Mouse (Mus musculus) right cerebral cortex, adult 18-20 months (tissue): ENCODE data around the gene Klf5.

ENCODE experiments used
- DNase-seq: peaks from one replicate; pipeline ENCODE4 v3.0.0; 2022; ENCODE audit warnings: mixed read lengths

Klf5 gene

DNA sequence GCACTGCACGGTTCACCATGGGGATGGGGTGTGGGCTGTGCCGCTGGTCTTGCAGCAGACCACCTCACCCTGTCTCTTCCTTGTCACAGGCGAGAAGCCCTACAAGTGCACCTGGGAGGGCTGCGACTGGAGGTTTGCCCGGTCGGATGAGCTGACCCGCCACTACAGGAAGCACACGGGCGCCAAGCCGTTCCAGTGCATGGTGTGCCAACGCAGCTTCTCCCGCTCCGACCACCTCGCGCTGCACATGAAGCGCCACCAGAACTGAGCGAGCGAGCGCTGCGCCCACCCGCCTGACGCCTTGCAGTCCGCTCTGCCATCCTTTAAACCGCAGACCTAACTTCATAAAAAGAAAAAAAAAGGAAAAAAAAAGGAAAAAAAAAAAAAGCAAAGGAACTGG, 14.6 kb downstream of the Klf5 start:
- no peak for DNase-seq

DNA sequence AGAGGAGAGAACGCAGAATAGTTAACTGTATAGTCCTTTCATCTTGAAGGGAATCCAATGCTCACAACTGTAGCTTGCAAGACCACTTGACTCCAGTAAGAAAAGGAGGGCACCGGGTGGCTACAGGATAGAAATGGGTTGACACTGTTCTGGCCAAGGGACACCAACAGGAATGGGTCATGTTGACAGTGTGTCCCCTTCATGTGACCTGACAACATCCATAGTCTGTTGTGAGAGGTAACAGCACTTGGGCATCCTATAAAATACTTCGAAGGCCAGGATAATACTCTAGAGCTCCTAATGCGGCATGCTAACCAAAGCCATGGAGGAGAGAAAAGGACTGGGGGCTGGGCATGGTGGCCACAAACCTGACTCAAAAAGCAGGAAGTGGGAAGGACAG, 17.8 kb downstream of the Klf5 start:
- DNase-seq = no peak

DNA sequence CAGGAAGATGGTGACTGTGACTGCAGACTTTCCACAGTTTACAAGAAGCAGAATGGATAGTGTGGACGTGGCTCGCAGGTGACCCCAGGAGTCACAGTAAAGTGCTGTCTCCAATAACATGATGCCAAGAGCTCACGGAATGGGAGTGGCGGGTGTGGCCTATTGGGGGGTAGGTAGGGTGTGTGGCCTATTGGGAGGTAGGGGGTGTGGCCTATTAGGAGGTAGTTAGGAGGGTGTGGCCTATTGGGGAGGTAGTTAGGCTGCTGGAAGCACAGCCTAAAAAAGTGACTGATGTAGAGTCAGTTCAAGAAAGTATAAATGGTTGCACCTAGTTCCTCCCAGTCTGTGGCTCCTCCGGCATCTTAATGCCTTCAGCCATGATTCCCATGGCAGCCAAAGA, 22.2 kb downstream of the Klf5 start:
- no peak for DNase-seq

DNA sequence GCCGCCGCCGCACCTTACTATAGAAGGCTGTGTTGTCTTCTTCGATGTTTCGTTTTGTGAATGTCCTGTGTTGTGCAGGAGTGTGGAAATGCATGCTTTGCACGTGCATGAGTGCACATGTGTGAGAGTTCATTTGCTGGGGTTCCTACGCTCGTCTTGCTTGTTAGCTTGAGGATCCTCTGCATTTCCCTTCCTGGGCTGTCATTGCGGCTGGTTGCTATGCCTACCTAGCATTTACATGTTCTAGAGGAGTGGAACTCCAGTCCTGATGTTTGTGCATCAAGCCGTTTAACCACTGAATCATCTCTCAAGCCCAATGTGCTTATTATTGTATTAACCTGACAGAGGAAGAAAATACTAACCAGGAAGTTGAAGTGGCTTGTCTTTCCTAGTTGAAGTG, 24.9 kb downstream of the Klf5 start:
- no peak for DNase-seq

DNA sequence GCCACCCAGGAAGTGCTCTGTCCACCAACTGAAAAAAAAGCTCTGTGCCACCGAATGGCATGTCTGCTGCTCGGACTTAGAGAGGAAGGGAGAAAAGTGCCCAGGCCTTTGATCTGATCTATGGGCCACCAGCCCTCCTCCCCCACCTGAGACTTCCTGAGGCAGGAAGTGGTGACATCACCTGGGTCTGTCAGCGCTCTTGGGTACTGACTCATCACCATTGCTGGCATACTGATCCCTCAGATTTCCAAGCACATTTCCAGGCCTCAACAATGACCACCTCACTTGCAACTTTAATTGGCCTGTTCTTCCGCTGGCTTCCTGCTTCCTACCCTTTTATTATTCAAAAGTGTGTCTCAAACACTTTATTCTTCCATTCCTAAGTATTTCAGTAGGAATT, 26.0 kb downstream of the Klf5 start:
- no peak for DNase-seq

DNA sequence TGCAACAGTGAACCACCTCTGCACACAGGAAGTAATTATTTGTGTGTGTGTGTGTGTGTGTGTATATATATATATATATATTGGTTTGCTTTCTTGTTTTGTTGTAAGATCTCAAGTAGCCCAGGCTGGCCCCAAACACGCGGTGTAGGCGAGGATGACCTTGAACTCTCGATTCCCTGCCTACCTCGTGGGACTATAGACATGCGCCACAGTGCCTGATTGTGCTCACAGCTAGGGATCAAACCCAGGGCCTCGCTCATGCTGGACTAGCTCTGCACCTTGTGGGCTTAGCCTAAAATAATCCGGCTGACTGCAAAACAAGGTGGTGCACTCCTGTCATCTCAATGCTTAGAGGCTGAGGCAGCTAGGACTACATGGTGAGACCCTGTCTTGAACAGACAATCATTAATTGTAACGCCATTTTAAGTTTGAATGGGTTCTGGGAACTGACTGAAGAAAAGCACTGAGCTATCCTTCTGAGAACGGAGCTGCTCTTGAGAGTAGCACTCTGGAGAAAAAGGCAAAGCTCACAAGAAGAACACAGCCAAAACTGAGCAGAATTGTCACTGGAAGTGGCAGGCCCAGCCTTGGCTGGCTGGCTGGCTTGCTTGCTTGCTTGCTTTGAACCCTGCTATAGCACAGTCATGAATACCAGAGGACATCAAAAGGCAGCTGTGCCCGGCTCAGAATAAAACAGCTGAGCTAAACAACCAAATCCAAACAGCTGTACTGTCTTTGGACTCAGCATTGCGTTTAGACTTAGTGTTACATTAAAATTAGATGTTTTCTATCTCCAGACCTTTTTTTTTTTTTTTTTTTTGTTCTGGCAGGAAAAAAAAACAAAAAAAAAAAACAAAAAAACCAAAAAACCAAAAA, 27.3 kb downstream of the Klf5 start:
- no peak for DNase-seq

DNA sequence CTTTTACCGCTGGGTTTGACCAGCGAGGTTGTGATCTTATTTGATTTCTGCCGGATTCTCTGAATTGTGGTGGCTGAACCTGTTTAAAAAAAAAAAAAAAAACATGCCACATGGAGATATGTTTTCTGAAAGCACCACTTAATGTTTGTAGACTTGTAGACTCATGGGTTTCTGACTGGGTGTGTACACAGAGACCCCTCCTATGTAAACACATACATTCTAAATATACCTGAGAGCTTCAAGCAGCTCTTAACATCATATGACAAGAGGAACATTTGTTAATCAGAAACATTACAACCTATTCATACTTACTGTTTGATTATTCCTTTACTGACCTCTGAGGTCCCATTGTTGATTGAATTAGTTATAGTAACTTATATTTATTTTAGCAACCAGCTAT, 38.1 kb downstream of the Klf5 start:
- no peak for DNase-seq

DNA sequence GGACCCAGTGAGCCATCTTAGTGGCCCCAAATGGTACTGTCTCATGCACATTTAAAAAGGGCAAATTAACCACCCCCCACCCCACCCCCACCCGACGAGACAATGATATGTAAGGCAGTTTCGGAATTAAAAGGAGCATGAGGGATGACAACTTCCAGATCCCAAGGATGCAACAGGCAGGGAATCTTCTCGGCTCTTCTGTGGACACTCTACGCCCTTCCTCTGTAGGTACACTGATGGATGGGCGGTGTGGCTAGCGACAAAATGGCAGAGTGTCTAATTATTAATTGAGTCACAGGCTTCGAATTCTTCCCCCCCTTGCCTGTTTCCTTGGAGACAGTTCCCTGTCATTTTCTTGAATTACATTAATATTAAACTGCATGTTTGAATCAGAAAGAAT, 40.5 kb downstream of the Klf5 start:
- no peak for DNase-seq

DNA sequence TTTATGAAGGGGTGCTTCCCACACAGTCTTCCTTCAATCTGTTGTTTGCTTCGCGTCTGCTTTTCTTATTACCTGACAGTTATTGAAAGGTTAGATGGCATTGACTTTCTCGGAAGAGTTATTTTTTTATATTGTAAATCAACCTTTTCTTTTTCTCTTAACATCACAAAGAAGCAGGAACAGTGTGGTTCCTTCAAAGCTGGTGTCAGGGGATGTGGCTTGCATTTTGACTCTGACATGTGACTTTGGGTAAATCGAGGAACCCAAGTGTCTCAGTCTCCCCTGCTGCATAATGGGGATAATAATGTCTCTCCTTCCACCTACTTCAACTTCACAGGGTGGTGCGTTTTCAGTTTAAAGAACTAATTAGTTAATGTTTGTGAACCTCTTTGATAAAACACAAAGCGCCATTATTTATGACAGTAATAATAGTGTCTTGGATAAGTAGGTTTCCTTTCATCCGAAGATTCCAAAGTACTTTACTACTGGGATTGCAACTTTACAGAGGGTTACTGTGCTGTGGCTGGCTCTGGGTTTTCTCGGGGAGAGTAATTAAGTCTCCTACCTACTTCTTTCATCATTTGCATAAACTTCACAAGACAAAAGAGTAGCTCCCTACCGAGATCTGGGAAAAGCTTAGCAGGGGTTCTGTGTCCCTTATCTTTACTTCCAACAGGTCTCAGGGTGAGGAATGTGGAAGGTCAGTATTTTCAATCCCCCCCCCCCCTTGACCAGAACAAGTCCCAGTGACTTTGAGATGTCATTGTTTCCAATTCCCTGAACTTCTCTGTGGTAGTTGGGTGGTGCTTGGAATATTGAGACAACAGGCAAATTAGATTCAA, 41.4 kb downstream of the Klf5 start:
- no peak for DNase-seq

DNA sequence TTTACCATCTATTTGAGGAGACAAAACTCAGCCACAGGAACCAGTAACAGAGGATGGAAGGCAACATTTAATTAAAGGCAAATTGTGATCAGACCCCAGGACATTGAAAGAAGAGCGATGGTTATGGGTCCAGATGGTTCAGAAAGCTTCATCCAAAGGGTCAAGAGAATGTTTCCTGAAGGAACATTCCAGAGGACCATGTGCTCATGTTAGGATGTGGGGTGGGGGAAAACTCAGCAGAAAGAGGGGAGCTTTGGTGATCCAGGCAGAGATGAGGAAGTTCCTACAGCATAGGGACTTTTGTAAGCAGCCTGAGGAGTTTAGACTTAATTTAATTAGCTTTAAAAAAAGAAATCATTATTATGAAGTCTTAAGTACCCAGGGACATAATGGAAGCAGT, 42.2 kb downstream of the Klf5 start:
- no peak for DNase-seq

DNA sequence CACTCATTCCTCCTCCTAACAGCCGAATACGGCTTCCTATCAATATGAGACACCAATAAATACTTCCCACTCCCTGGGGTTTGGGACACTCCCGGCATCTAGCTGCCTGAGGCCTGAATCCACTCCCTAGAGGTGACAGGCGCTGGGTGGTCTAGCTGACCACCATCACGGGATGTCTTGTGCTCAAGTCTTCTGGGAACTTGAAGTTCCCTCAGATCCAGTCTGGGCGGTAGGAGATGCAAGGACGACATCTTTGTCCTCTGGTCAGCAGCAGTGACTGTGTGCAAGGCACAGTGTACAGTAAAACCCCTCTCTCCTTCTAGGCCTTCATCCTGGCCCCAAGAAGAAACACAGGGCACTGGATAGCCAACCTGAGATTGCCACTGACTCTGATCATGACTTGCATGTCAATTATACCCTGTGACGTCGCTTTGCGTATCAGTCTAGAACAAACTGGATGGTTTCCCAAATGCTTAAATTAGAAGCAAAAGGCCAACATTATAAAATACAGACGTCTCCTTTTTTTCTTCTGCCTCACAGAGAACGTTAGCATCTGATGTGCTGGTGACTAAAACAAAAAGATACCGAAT, 49.8 kb downstream of the Klf5 start:
- DNase-seq = no peak

DNA sequence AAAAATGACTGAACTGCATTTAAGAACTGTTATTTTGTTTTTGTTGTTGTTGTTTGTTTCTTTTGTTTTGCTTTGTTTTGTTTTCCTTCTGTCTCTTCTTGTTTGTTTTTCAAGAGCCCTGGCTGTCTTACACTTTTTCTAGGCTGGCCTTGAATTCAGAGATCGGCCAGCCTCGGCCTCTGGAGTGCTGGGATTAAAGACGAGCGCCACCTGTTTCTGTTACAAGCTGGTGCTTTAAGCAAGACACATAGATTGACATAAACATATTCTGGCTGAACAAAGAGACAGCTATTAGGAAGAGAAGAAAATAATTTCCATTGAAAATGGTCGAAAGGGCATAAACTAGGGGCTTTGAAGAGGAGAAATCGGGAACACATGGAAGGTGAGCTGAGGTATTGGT, 51.1 kb downstream of the Klf5 start:
- no peak for DNase-seq

DNA sequence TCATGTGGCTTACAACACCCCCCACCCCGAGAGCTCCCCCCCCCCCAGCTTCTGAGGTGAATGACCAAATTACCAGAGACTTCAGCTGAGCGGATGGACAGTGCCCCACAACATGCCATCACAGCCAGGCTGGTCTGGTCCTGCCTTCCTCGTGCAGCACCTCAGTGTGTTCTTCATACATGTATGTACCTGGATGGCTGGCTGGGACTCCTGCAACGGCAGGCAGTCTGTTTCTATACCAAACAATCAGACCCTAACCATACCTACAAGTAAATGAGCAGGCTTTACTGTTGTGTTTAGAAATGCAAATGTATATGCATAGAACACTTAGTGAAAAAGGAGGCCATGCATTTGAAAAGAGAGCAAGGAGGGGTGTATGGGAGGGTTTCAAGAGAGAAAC, 54.5 kb downstream of the Klf5 start:
- DNase-seq = no peak

DNA sequence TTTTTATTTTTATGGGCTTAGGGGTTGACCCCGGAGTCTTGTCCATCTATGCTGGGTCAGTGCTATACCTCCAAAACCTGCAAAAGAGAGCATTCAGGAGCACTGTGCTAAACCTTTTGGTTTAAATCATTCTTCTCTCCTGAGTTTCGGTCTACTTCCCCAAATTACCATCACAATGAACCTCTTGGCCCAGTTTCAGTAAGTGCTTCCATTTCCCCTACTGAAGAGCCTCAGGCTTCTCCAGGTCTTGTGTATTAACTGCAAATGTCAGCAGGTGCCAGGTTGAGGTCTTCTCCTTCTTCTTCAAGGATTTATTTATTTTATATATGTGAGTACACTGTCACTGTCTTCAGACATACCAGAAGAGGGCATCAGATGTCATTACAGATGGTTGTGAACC, 55.6 kb downstream of the Klf5 start:
- DNase-seq = no peak

DNA sequence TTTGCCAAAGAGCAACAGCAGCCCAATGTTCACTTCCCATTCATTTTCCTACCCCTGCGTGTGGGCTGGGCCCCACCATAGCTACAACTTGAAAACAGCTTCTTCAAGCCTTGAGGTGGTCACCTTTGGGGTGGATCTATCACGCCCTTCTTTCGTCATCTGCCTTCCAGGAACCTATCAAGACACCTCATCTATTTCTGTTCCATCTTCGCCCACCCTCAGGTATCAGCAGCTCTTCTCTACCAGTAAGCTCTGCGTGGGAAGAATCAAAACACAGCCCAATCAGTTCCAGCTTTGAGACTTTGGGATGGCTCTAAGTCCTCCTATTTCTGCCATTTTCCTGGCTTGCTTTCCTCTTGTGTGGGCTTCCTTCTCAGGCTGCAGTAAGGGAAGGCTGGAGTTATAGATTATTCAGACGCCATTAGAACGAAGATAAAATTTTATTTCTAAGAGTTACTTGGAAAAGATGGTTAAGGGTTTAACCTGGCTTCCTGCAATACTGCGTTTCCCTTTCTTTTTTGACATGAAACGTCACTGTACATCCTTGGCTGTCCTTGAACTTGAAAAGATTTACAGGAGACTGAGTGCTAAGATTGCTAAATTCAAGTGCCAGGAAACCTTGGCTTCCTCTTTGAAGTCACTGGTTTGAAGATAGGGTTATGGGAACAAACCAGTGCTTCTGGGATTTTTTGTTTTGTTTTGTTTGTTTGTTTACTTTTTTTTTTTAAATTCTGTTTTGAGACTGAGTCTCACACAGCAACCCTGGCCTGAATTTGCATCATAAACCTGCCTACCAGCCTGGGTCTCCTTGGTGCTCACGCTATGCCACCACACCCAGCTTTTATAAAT, 56.5 kb downstream of the Klf5 start:
- no peak for DNase-seq

DNA sequence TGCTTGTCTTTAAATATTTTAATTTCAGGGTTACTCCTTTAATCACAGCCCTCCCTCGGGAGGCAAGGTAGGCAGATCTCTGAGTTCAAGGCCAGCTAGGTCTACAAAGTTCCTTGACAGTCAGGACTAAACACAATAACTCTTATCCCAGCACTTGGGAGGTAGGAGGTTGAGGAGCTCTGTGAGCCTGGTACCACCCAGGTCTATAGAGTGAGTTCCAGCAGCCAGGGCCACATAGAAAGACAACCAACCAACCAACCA, 57.0 kb downstream of the Klf5 start:
- no peak for DNase-seq

DNA sequence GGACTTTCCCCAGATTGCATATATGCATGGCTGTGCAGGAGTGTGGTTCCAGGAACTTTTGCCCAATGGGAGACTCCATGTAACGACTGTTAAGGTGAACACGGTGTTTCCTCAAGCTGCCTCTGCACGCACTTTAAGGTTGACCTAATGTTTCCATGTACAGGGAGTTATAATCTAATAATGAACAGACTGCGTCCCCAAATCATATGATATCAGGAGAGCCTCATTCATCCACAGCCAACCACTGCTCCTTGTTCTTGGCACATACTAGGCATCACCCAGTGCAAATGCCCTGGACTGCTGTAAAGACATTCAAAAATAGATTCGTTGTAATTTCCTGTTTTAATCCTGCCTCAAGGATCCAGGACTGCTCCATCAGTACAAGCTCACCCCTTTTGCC, 64.5 kb downstream of the Klf5 start:
- DNase-seq = no peak

DNA sequence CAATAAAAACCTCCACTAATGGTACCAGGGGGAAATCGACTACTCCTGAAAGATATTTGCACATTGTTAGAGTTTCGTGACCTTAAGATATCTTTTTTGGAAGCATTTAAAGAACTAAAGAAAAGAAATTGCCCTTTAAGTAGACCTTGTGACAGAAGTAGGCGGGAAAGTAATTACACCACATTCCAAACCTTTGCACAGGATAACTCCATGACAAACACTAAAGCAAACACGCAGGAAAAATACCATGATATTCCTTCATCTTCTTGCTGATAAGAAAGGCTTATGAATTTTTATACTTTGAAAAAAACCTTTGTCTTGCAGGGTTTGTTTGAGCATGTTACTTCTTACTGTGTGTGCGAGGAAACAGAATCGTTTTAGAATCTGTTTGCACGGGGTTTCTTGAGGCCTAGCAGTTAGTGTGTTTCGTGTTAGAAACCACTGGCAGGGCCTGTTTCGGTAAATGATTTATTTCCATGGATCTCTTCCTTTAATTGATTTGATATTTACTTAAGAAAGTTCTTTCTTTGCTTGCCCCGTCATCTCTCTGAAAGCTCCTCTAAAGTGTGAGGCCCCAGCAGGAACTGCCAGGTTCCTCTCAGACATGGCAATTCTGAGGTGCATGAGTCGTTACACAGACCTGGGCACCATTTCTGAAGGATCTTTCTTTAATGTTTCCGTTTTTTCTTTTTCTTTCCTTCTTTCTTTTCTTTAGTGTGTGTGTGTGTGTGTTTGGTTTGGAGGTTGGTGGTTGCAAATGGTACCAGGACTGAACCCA, 65.7 kb downstream of the Klf5 start:
- no peak for DNase-seq
